9 mouse cellular contexts compared by ENCODE assay signal in the genomic region with DNA sequence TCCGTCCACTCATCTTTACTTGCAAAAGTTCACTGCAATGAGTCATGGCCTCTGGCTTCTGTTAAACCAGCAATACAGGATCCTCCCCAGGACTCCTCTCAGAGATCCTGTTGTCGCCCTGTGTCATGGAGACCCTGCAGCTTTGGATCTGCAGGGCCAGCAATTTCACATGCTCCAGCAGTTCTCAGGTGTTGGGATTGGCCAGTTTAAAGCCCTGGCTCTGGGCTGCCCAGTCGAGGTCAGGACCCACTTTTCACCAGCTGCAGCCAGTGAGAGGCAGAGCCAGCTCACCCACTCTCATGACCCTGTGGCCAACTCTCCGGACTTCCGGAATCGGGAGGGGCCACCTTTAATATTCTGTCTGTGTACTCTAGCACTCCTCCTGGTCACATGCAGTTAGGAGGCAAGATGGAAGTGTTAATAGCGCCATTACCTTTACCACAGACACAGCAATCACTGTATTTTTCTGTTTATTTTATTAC. TPM values are rescaled to one million over a fixed set of nuclear protein-coding genes. Genes with fewer than 3 reads are reported as not detected.
DNase-seq lines count a peak whose midpoint lies in the region; ATAC-seq and TF ChIP-seq lines count a peak whose summit lies in the region.
"Had no signal": no experiment of that assay in that cellular context is flagged by ENCODE, and none has a peak within 500 bp of the region (broad histone marks: within the 10 kb centered on the region; RNA-seq: fewer than 3 reads in every experiment).

No protein-coding gene starts in this region.

- no peak for TF ChIP-seq POLR2A in myocyte (IDR thresholded peaks at IDR 0.05; ENCODE audit: insufficient read length, low read depth)

- 58% methylated on average over 7 of the region's 7 CpGs for WGBS in intestine, postnatal 0 days
- 76% methylated on average over 7 of the region's 7 CpGs for WGBS in hindbrain, embryonic 13.5 days
- 78% methylated on average over 7 of the region's 7 CpGs for WGBS in midbrain, embryonic 13.5 days

- H3K4me1 ChIP-seq in intestine, postnatal 0 days (replicated peaks; ENCODE audit: control insufficient read depth, insufficient read depth, low read length), result no peaks in the 10 kb centered on the region
- no peaks in the 10 kb centered on the region for H3K4me1 ChIP-seq in hindbrain, embryonic 13.5 days (replicated peaks)
- H3K4me1 ChIP-seq in midbrain, embryonic 13.5 days (replicated peaks), result no peaks in the 10 kb centered on the region

- DNase-seq in gastrocnemius, postnatal 14 days, result peak; percentile 23
- DNase-seq in gastrocnemius, adult 2 months, result no peak
- DNase-seq in adrenal gland, postnatal 36 days, result peak; percentile 38 to 48
- DNase-seq: liver had no signal

- no peak overlapping the region for H3K9ac ChIP-seq in intestine, postnatal 0 days (ENCODE audit: low read depth, low read length)
- H3K9ac ChIP-seq in hindbrain, embryonic 13.5 days, result no peak overlapping the region
- H3K9ac ChIP-seq in midbrain, embryonic 13.5 days (replicated peaks), result no peak overlapping the region

- peak; percentile 74 for ATAC-seq in intestine, postnatal 0 days
- ATAC-seq in hindbrain, embryonic 13.5 days (ENCODE audit: low FRiP score), result no peak
- no peak for ATAC-seq in midbrain, embryonic 13.5 days
- no peak for ATAC-seq in erythroblast, adult 5-6 weeks (replicated peaks; ENCODE audit: low FRiP score, poor library complexity, severe bottlenecking)

- H3K9me3 ChIP-seq in intestine, postnatal 0 days (ENCODE audit: control insufficient read depth), result no peaks in the 10 kb centered on the region
- no peaks in the 10 kb centered on the region for H3K9me3 ChIP-seq in hindbrain, embryonic 13.5 days
- no peaks in the 10 kb centered on the region for H3K9me3 ChIP-seq in midbrain, embryonic 13.5 days

- no peak overlapping the region for H3K4me3 ChIP-seq in gastrocnemius, adult 2 months
- H3K4me3 ChIP-seq in intestine, postnatal 0 days (ENCODE audit: low read depth, low read length), result no peak overlapping the region
- no peak overlapping the region for H3K4me3 ChIP-seq in myocyte
- H3K4me3 ChIP-seq in hindbrain, embryonic 13.5 days, result no peak overlapping the region
- no peak overlapping the region for H3K4me3 ChIP-seq in midbrain, embryonic 13.5 days (replicated peaks)

- no peaks in the 10 kb centered on the region for H3K36me3 ChIP-seq in intestine, postnatal 0 days (ENCODE audit: control insufficient read depth, insufficient read depth)
- H3K36me3 ChIP-seq in myocyte (ENCODE audit: control insufficient read depth, insufficient read depth), result no peaks in the 10 kb centered on the region
- H3K36me3 ChIP-seq in hindbrain, embryonic 13.5 days, result no peaks in the 10 kb centered on the region
- no peaks in the 10 kb centered on the region for H3K36me3 ChIP-seq in midbrain, embryonic 13.5 days

- H3ac ChIP-seq in myocyte (ENCODE audit: control insufficient read depth, insufficient read length), result no peak overlapping the region

- intact Hi-C loops in gastrocnemius, postnatal 14 days (cut with DNase I; ENCODE audit: low total_unique reads), result no loop called here
- intact Hi-C loops in gastrocnemius, adult 2 months (cut with DNase I), result no loop called here

- H3K79me2 ChIP-seq in myocyte (ENCODE audit: control insufficient read depth, insufficient read depth), result no peaks in the 10 kb centered on the region

- H3K27ac ChIP-seq in gastrocnemius, adult 2 months, result no peak overlapping the region
- H3K27ac ChIP-seq in intestine, postnatal 0 days (ENCODE audit: low read depth, low read length), result no peak overlapping the region
- H3K27ac ChIP-seq in hindbrain, embryonic 13.5 days, result no peak overlapping the region
- H3K27ac ChIP-seq in midbrain, embryonic 13.5 days, result no peak overlapping the region

- H3K27me3 ChIP-seq in intestine, postnatal 0 days (replicated peaks; ENCODE audit: control insufficient read depth, insufficient read depth, low read length), result no peaks in the 10 kb centered on the region
- H3K27me3 ChIP-seq in myocyte (ENCODE audit: control insufficient read depth, insufficient read depth, insufficient read length), result no peaks in the 10 kb centered on the region
- no peaks in the 10 kb centered on the region for H3K27me3 ChIP-seq in hindbrain, embryonic 13.5 days
- no peaks in the 10 kb centered on the region; the same call in 1 of the 2 replicates for H3K27me3 ChIP-seq in midbrain, embryonic 13.5 days

- H3K4me2 ChIP-seq in intestine, postnatal 0 days (replicated peaks; ENCODE audit: low read depth), result no peak overlapping the region
- H3K4me2 ChIP-seq in myocyte (ENCODE audit: low read depth), result peak overlapping the region; percentile 71
- no peak overlapping the region for H3K4me2 ChIP-seq in hindbrain, embryonic 13.5 days
- no peak overlapping the region for H3K4me2 ChIP-seq in midbrain, embryonic 13.5 days (replicated peaks)

- no peak for TF ChIP-seq CTCF in gastrocnemius, adult 2 months (IDR thresholded peaks at IDR 0.05)
- TF ChIP-seq CTCF in intestine, postnatal 0 days (IDR thresholded peaks at IDR 0.05; ENCODE audit: low read depth), result peak; percentile 13; the same call in 1 of the 2 replicates

TF ChIP-seq in myocyte, 11 proteins besides CTCF, POLR2A, EP300 and RAD21:
- TF ChIP-seq SRF (IDR thresholded peaks at IDR 0.05; ENCODE audit: control insufficient read depth, insufficient read length, low read depth) (no peak), USF1 (IDR thresholded peaks at IDR 0.05; ENCODE audit: low read depth) (peak; percentile 27)

RNA-seq across cellular contexts. Expression of gene Slc7a3, which starts 40.7 kb away (rescaled TPM):
- under 1 TPM in 1 of 2 experiments, not detected in 1; 0.09 TPM for total RNA-seq in gastrocnemius, postnatal 14 days (2021)
- total RNA-seq in gastrocnemius, adult 2 months (2021), result not detected
- total RNA-seq in adrenal gland, postnatal 36 days (2021), result under 1 TPM; 0.40 to 0.79 TPM
- polyA plus RNA-seq in intestine, postnatal 0 days (2015; fragmentation: Nextera tagmentation; extraction: Ambion mirVana), result 0.61 and 0.74 TPM in 2 replicates
- polyA plus RNA-seq in myocyte (2012; fragmentation: generic; extraction: Trizol), result 19.0 TPM
- 1.1 and 1.5 TPM in 2 replicates for polyA plus RNA-seq in hindbrain, embryonic 13.5 days (2015; fragmentation: Nextera tagmentation; extraction: Ambion mirVana)
- 0.96 and 1.1 TPM in 2 replicates for polyA plus RNA-seq in midbrain, embryonic 13.5 days (2015; fragmentation: Nextera tagmentation; extraction: Ambion mirVana)
- total RNA-seq in erythroblast, adult 5-6 weeks (2015; ENCODE audit: low replicate concordance), result not detected in 2 replicates
- not detected in 2 replicates for total RNA-seq in erythroblast, adult 5-6 weeks (2017; ENCODE audit: low replicate concordance)
